In genomic region chr17:87797688-87798291, GRCm38 (mm10) we compare ENCODE assay signal across 8 mouse cellular contexts. TPM values are rescaled to one million over a fixed set of nuclear protein-coding genes. Genes with fewer than 3 reads are reported as not detected.
A peak's percentile ranks its signal among the peaks of the same experiment; 100 is the strongest.
DNase-seq lines count a peak whose midpoint lies in the region; ATAC-seq and TF ChIP-seq lines count a peak whose summit lies in the region.

Kcnk12 (minus strand) TSS chr17:87797994.

- no peak for DNase-seq in G1E (ENCODE audit: low spot score)
- peak; percentile 63 to 76 for DNase-seq in adrenal gland, postnatal 36 days
- peak; percentile 67 for DNase-seq in embryonic facial prominence, embryonic 14.5 days (ENCODE audit: low spot score)
- peak; percentile 54 for DNase-seq in hindbrain, embryonic 14.5 days (ENCODE audit: low spot score)
- DNase-seq in left cerebral cortex, adult 11 months (ENCODE audit: low spot score), result peak; percentile 56
- peak; percentile 97 for DNase-seq in midbrain, embryonic 11.5 days (ENCODE audit: low spot score, missing footprints)
- DNase-seq in MN1 (ENCODE audit: low spot score), result no peak

- H3K4me3 ChIP-seq in G1E (ENCODE audit: low read depth, low read length), result peak within 1 kb of the TSS; percentile 18; the same call in 1 of the 2 replicates
- H3K4me3 ChIP-seq in embryonic facial prominence, embryonic 14.5 days (ENCODE audit: low read depth, low read length), result peak within 1 kb of the TSS; percentile 48
- peak within 1 kb of the TSS; percentile 52 for H3K4me3 ChIP-seq in hindbrain, embryonic 14.5 days (replicated peaks; ENCODE audit: low read length)
- peak within 1 kb of the TSS; percentile 50 for H3K4me3 ChIP-seq in midbrain, embryonic 11.5 days (ENCODE audit: low read depth, low read length)
- H3K4me3 ChIP-seq in stomach, embryonic 16.5 days (replicated peaks; ENCODE audit: low read length), result peak within 1 kb of the TSS; percentile 39

- no peaks in the 10 kb centered on the region for H3K36me3 ChIP-seq in G1E (replicated peaks)
- no peaks in the 10 kb centered on the region for H3K36me3 ChIP-seq in embryonic facial prominence, embryonic 14.5 days (ENCODE audit: control insufficient read depth, insufficient read depth, low read length)
- H3K36me3 ChIP-seq in hindbrain, embryonic 14.5 days (replicated peaks; ENCODE audit: control insufficient read depth, insufficient read depth), result no peaks in the 10 kb centered on the region
- H3K36me3 ChIP-seq in midbrain, embryonic 11.5 days (ENCODE audit: control insufficient read depth, insufficient read depth, low read length), result no peaks in the 10 kb centered on the region
- no peaks in the 10 kb centered on the region for H3K36me3 ChIP-seq in stomach, embryonic 16.5 days (ENCODE audit: control insufficient read depth, insufficient read depth, low read length)

- H3K4me2 ChIP-seq in embryonic facial prominence, embryonic 14.5 days (ENCODE audit: low read depth, low read length), result peak within 1 kb of the TSS; percentile 85
- H3K4me2 ChIP-seq in hindbrain, embryonic 14.5 days (replicated peaks), result peak within 1 kb of the TSS; percentile 98
- H3K4me2 ChIP-seq in midbrain, embryonic 11.5 days, result peak within 1 kb of the TSS; percentile 90
- H3K4me2 ChIP-seq in stomach, embryonic 16.5 days (ENCODE audit: low read depth, low read length), result peak within 1 kb of the TSS; percentile 72

- H3K27ac ChIP-seq in embryonic facial prominence, embryonic 14.5 days (replicated peaks; ENCODE audit: low read depth, low read length), result no peak within 1 kb of the TSS
- no peak within 1 kb of the TSS for H3K27ac ChIP-seq in hindbrain, embryonic 14.5 days
- no peak within 1 kb of the TSS for H3K27ac ChIP-seq in midbrain, embryonic 11.5 days (ENCODE audit: low read depth, low read length)
- no peak within 1 kb of the TSS for H3K27ac ChIP-seq in stomach, embryonic 16.5 days (ENCODE audit: low read length)

- TF ChIP-seq CTCF in G1E (IDR thresholded peaks at IDR 0.05; ENCODE audit: low read depth, low read length), result no peak

- no peak for ATAC-seq in G1E (ENCODE audit: extremely low read depth, insufficient number of reproducible peaks, low FRiP score, poor library complexity, severe bottlenecking)
- ATAC-seq in embryonic facial prominence, embryonic 14.5 days (ENCODE audit: low read depth), result peak; percentile 81
- peak; percentile 71 for ATAC-seq in hindbrain, embryonic 14.5 days (ENCODE audit: low FRiP score)
- peak; percentile 82 for ATAC-seq in midbrain, embryonic 11.5 days (ENCODE audit: low FRiP score)
- peak; percentile 53; the same call in 1 of the 2 replicates for ATAC-seq in stomach, embryonic 16.5 days (ENCODE audit: insufficient read depth, low FRiP score)

- H3K4me1 ChIP-seq in G1E (ENCODE audit: insufficient read depth, low read depth, low read length), result no peaks in the 10 kb centered on the region
- H3K4me1 ChIP-seq in embryonic facial prominence, embryonic 14.5 days (ENCODE audit: control insufficient read depth, insufficient read depth, low read length), result peaks cover 5% of the 10 kb centered on the region; the same call in 1 of the 2 replicates
- peaks cover 21% of the 10 kb centered on the region for H3K4me1 ChIP-seq in hindbrain, embryonic 14.5 days (replicated peaks; ENCODE audit: control insufficient read depth, insufficient read depth, low read length)
- H3K4me1 ChIP-seq in midbrain, embryonic 11.5 days (ENCODE audit: control insufficient read depth, insufficient read depth, low read length), result peaks cover 16% of the 10 kb centered on the region
- peaks cover 17% of the 10 kb centered on the region; the same call in 1 of the 2 replicates for H3K4me1 ChIP-seq in stomach, embryonic 16.5 days (ENCODE audit: control insufficient read depth, insufficient read depth, low read length)

- no peaks in the 10 kb centered on the region; the same call in 1 of the 2 replicates for H3K27me3 ChIP-seq in G1E (ENCODE audit: insufficient read depth, low read length)
- H3K27me3 ChIP-seq in embryonic facial prominence, embryonic 14.5 days (replicated peaks; ENCODE audit: control insufficient read depth, insufficient read depth, low read length), result peaks cover 65% of the 10 kb centered on the region
- peaks cover 71% of the 10 kb centered on the region for H3K27me3 ChIP-seq in hindbrain, embryonic 14.5 days (ENCODE audit: control insufficient read depth, insufficient read depth, low read length)
- H3K27me3 ChIP-seq in midbrain, embryonic 11.5 days (ENCODE audit: control insufficient read depth, insufficient read depth, low read length), result peaks cover 52% of the 10 kb centered on the region
- H3K27me3 ChIP-seq in stomach, embryonic 16.5 days (ENCODE audit: control insufficient read depth, insufficient read depth, low read length), result peaks cover 54% of the 10 kb centered on the region

- peaks cover 34% of the 10 kb centered on the region for H3K9me3 ChIP-seq in G1E (replicated peaks)
- H3K9me3 ChIP-seq in embryonic facial prominence, embryonic 14.5 days (ENCODE audit: control insufficient read depth, low read length), result no peaks in the 10 kb centered on the region
- no peaks in the 10 kb centered on the region for H3K9me3 ChIP-seq in hindbrain, embryonic 14.5 days (ENCODE audit: control insufficient read depth, low read length)
- H3K9me3 ChIP-seq in midbrain, embryonic 11.5 days (ENCODE audit: control insufficient read depth, low read length), result no peaks in the 10 kb centered on the region
- no peaks in the 10 kb centered on the region for H3K9me3 ChIP-seq in stomach, embryonic 16.5 days (replicated peaks; ENCODE audit: control insufficient read depth, low read length)

- WGBS in embryonic facial prominence, embryonic 14.5 days, result under 1% methylated on average over 33 of the region's 46 CpGs
- WGBS in hindbrain, embryonic 14.5 days, result under 1% methylated on average over 45 of the region's 46 CpGs
- WGBS in midbrain, embryonic 11.5 days, result under 1% methylated on average over 46 of the region's 46 CpGs
- WGBS in stomach, embryonic 16.5 days, result under 1% methylated on average over 46 of the region's 46 CpGs

- H3K9ac ChIP-seq in embryonic facial prominence, embryonic 14.5 days (ENCODE audit: low read depth, low read length), result peak within 1 kb of the TSS; percentile 40; the same call in 1 of the 2 replicates
- H3K9ac ChIP-seq in hindbrain, embryonic 14.5 days, result peak within 1 kb of the TSS; percentile 52
- peak within 1 kb of the TSS; percentile 48 for H3K9ac ChIP-seq in midbrain, embryonic 11.5 days (ENCODE audit: low read length)
- no peak within 1 kb of the TSS for H3K9ac ChIP-seq in stomach, embryonic 16.5 days (ENCODE audit: low read length)

RNA-seq across cellular contexts. Expression of gene Kcnk12, which starts in this region (rescaled TPM):
- total RNA-seq in G1E (2014; fragmentation: Nextera tagmentation) (not detected in 2 replicates), G1E (2017) (0.12 TPM in 1 of 2 replicates, not detected in the other)
- polyA plus RNA-seq in G1E (2012), result not detected in 2 replicates
- total RNA-seq in adrenal gland, postnatal 36 days (2021), result under 1 TPM; 0.20 to 0.36 TPM
- polyA plus RNA-seq in embryonic facial prominence, embryonic 14.5 days (2014; fragmentation: Nextera tagmentation; extraction: Ambion mirVana), result not detected in 2 replicates
- 1.1 and 1.3 TPM in 2 replicates for polyA plus RNA-seq in hindbrain, embryonic 14.5 days (2014; fragmentation: Nextera tagmentation; extraction: Ambion mirVana)
- 0.12 and 0.26 TPM in 2 replicates for polyA plus RNA-seq in midbrain, embryonic 11.5 days (2014; fragmentation: Nextera tagmentation; extraction: Ambion mirVana)
- not detected in 2 replicates for polyA plus RNA-seq in stomach, embryonic 16.5 days (2015; fragmentation: Nextera tagmentation; extraction: Ambion mirVana)

Comparison
In these comparisons a context has a peak if more than half of its experiments do, and no peak if none do; other contexts are left out.
1. Peak in DNase-seq in adrenal gland, postnatal 36 days; RNA of the gene not detected or under 1 TPM.
2. Peak in DNase-seq, ATAC-seq, H3K4me3 ChIP-seq, H3K9ac ChIP-seq and H3K4me2 ChIP-seq in embryonic facial prominence, embryonic 14.5 days; RNA of the gene not detected or under 1 TPM.
3. Peak in DNase-seq, ATAC-seq, H3K4me3 ChIP-seq, H3K9ac ChIP-seq and H3K4me2 ChIP-seq in midbrain, embryonic 11.5 days; RNA of the gene not detected or under 1 TPM.
4. Peak in ATAC-seq, H3K4me3 ChIP-seq and H3K4me2 ChIP-seq in stomach, embryonic 16.5 days; RNA of the gene not detected or under 1 TPM.
5. DNase-seq: peak in hindbrain, embryonic 14.5 days (single experiment) and left cerebral cortex, adult 11 months (single experiment); none in G1E (single experiment) and MN1 (single experiment).
6. Peak in every context shown above with its lines, with median percentiles within 50 percentile points of each other: H3K4me3 ChIP-seq and H3K4me2 ChIP-seq.